Mouse (Mus musculus) R1 (cell line): ENCODE measurements at regions not wholly inside any gene's neighbourhood (a gene's known extent, or its start where the extent isn't known, plus 50 kb on each side); places are given as distances from the start of the nearest gene placed in this dataset.

Experiments used
- DNase-seq: peaks from one replicate; pipeline ENCODE4 v3.0.0-alpha.2; 2018; ENCODE audit warnings: low read depth, low spot score

- DNase-seq, result peak; percentile 59
Measured at GRCm38 (mm10) chr14:38295061-38295460, 1160.0 kb upstream of the Ghitm start.

DNA sequence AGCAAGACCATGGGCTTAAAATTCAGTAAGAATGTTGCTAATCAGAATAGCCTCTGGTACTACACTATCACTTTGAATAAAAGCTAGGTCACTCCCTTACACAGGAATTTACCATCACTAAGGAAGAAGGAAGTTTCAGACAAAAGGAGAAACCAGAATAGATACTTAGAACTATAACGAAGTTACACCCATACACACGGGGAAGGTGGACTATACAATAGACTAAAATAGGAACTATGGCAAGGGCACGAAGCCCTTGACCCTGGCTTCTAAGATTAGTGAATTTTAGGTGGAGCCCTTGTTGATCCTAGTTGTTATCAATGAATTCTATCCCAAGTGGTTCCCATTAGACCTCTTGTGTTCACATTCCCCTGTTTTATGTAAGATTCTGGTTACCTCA lies 1155.1 kb upstream of the Ghitm start:
- peak; percentile 74 for DNase-seq

- peak; percentile 74 for DNase-seq
Measured at GRCm38 (mm10) chr14:38289661-38290060, 1154.6 kb upstream of the Ghitm start.
